Mouse (Mus musculus): ENCODE data around the gene S1pr4. TPM values are rescaled to one million over a fixed set of nuclear protein-coding genes. Genes with fewer than 3 reads are reported as not detected.
A peak's percentile ranks its signal among the peaks of the same experiment; 100 is the strongest.

S1pr4 gene
- polyA plus RNA-seq, 1 experiment from 2014 or later = 0.42 TPM

DNA sequence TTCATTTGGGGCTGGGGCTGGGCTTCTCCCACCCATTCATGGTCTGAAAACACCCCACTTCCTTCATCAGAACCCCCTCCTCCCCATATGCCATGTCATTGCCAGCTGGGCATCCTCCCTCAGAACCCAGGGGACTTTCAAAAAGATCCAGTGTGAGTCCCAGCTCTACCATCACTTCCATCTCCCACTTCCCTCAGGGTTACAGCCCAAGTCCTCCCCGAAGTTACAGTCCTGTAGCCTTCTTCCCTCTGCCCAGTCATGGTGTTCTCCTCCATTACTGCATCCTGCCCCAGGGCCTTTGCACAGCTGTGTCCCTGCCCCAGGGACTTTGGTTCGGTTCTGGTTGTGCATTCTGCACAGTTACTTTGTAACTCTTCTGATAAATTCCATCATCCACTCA, 45.8 kb downstream of the S1pr4 start:
- Histone ChIP-seq H3K27me3 (ENCODE audit: insufficient read depth, poor library complexity, severe bottlenecking) (peaks cover 89% of the 10 kb centered on the region), H3K4me3 (no peak overlapping the region), H3K27ac (no peak overlapping the region), H3K9me3 (no peaks in the 10 kb centered on the region), H3K4me1 (replicated peaks) (peaks cover 16% of the 10 kb centered on the region), H3K36me3 (no peaks in the 10 kb centered on the region)
- WGBS = 75% methylated on average over 2 of the region's 2 CpGs
- DNase-seq (ENCODE audit: low spot score) = no peak

DNA sequence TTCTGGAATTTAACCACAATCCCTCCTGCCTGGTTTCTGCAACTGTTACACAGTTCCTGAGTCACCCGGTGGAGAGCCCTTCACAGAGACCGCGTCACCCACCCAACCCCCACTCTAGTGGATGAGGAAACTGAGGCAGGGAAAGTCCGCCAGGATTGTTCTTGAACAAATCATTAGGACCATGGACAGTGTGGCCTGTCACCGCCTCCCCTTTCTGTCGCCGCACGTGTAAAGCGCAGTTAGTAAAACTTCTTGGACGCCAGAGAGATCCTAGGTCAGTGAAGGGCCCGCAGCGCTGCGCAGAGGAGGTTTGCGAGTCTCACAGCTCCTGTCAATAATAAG, 47.0 kb downstream of the S1pr4 start:
- H3K4me3 ChIP-seq = no peak overlapping the region
- no peaks in the 10 kb centered on the region for H3K9me3 ChIP-seq
- no peak overlapping the region for H3K27ac ChIP-seq
- peaks cover 16% of the 10 kb centered on the region for H3K4me1 ChIP-seq (replicated peaks)
- WGBS = 3% methylated on average over 14 of the region's 14 CpGs
- H3K27me3 ChIP-seq (ENCODE audit: insufficient read depth, poor library complexity, severe bottlenecking) = peaks cover 77% of the 10 kb centered on the region
- H3K36me3 ChIP-seq = no peaks in the 10 kb centered on the region
- no peak for DNase-seq (ENCODE audit: low spot score)

DNA sequence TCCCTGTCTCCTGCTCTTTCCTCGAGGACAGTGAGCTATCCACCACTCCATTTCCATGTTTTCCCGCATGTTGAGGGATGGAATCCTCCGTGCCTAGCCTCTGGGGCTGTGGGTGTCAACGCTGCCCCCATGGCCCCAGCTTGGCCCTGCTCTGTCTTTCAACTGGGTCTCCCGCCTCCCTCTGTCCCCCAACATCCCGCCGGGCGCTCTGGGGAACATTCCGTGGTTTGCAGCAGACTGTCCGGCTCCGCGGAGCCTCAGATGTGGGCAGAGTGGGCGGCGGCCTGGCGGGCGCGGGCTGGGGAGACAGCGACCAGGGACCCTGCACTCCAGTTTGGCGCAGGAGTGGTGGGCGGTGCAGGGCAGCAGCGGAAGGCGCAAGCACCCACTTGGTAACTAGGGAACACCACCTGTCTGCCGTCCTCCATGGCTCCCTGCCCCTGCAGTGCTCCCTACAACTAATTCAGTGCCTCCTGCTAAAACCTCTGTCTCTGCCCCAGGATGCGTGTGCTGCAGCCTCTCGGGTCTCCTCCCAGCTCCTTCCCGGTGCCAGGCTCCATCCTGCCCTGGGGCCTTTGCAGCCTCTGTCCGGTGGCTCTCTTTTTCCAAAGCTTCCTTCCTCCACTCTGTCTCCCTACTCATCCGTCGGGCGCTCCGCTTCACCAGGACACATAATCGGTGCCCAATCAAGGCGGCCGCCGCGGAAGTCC, 47.5 kb downstream of the S1pr4 start:
- H3K9me3 ChIP-seq = no peaks in the 10 kb centered on the region
- peaks cover 72% of the 10 kb centered on the region for H3K27me3 ChIP-seq (ENCODE audit: insufficient read depth, poor library complexity, severe bottlenecking)
- no peak for DNase-seq (ENCODE audit: low spot score)
- peaks cover 16% of the 10 kb centered on the region for H3K4me1 ChIP-seq (replicated peaks)
- no peaks in the 10 kb centered on the region for H3K36me3 ChIP-seq
- 12% methylated on average over 36 of the region's 36 CpGs for WGBS
- H3K27ac ChIP-seq = no peak overlapping the region
- H3K4me3 ChIP-seq = no peak overlapping the region

GRCm38 (mm10) chr10:81451365-81451745, 48.6 kb downstream of the S1pr4 start:
- Histone ChIP-seq H3K27me3 (ENCODE audit: insufficient read depth, poor library complexity, severe bottlenecking) (peaks cover 62% of the 10 kb centered on the region), H3K9me3 (no peaks in the 10 kb centered on the region)

GRCm38 (mm10) chr10:81450641-81451364, 49.1 kb downstream of the S1pr4 start:
- H3K27me3 ChIP-seq (ENCODE audit: insufficient read depth, poor library complexity, severe bottlenecking) = peaks cover 56% of the 10 kb centered on the region
- no peaks in the 10 kb centered on the region for H3K36me3 ChIP-seq
- H3K4me1 ChIP-seq (replicated peaks) = peaks cover 16% of the 10 kb centered on the region
- H3K27ac ChIP-seq = no peak overlapping the region
- no peak overlapping the region for H3K4me3 ChIP-seq
- DNase-seq (ENCODE audit: low spot score) = no peak
- H3K9me3 ChIP-seq = no peaks in the 10 kb centered on the region
- 63% methylated on average over 9 of the region's 9 CpGs for whole genome bisulfite sequencing

More at GRCm38 (mm10) chr10:81451365-81451745, 48.6 kb downstream of the S1pr4 start:
- DNase-seq (ENCODE audit: low spot score) = no peak
- no peak overlapping the region for H3K4me3 ChIP-seq
- H3K36me3 ChIP-seq = no peaks in the 10 kb centered on the region
- H3K4me1 ChIP-seq (replicated peaks) = peaks cover 16% of the 10 kb centered on the region
- H3K27ac ChIP-seq = no peak overlapping the region
- 69% methylated on average over 6 of the region's 6 CpGs for WGBS

GRCm38 (mm10) chr10:81450140-81450539, 49.8 kb downstream of the S1pr4 start:
- DNase-seq (ENCODE audit: low spot score) = peak; percentile 85
- Histone ChIP-seq H3K4me1 (replicated peaks) (peaks cover 10% of the 10 kb centered on the region), H3K36me3 (no peaks in the 10 kb centered on the region), H3K27me3 (ENCODE audit: insufficient read depth, poor library complexity, severe bottlenecking) (peaks cover 49% of the 10 kb centered on the region), H3K4me3 (no peak overlapping the region), H3K9me3 (no peaks in the 10 kb centered on the region), H3K27ac (no peak overlapping the region)
- 3% methylated on average over 7 of the region's 7 CpGs for WGBS

Other genes with a start within 250 kb of the S1pr4 start
- gene Matk, start 247.2 kb downstream of the S1pr4 start, polyA plus RNA-seq (2016; fragmentation: Nextera tagmentation; extraction: Ambion mirVana) = 3.9 and 4.9 TPM in 2 replicates
- gene Mrpl54, start 233.2 kb downstream of the S1pr4 start, polyA plus RNA-seq (2016; fragmentation: Nextera tagmentation; extraction: Ambion mirVana) = 238 and 239 TPM in 2 replicates
- gene Apba3, start 233.2 kb downstream of the S1pr4 start, polyA plus RNA-seq (2016; fragmentation: Nextera tagmentation; extraction: Ambion mirVana) = 46.2 and 54.6 TPM in 2 replicates
- gene Tjp3, start 208.6 kb downstream of the S1pr4 start, polyA plus RNA-seq (2016; fragmentation: Nextera tagmentation; extraction: Ambion mirVana) = 7.0 and 9.0 TPM in 2 replicates
- gene Pip5k1c, start 207.2 kb downstream of the S1pr4 start, polyA plus RNA-seq (2016; fragmentation: Nextera tagmentation; extraction: Ambion mirVana) = 62.1 and 78.5 TPM in 2 replicates
- gene Cactin, start 179.0 kb downstream of the S1pr4 start, polyA plus RNA-seq (2016; fragmentation: Nextera tagmentation; extraction: Ambion mirVana) = 53.2 and 58.8 TPM in 2 replicates
- gene Tbxa2r, start 171.4 kb downstream of the S1pr4 start, polyA plus RNA-seq (2016; fragmentation: Nextera tagmentation; extraction: Ambion mirVana) = 3.3 and 3.6 TPM in 2 replicates
- not detected in 2 replicates for gene Gipc3, start 156.9 kb downstream of the S1pr4 start, polyA plus RNA-seq (2016; fragmentation: Nextera tagmentation; extraction: Ambion mirVana)
- gene Hmg20b, start 149.7 kb downstream of the S1pr4 start, polyA plus RNA-seq (2016; fragmentation: Nextera tagmentation; extraction: Ambion mirVana) = 111 and 128 TPM in 2 replicates
- gene Mfsd12, start 142.6 kb downstream of the S1pr4 start, polyA plus RNA-seq (2016; fragmentation: Nextera tagmentation; extraction: Ambion mirVana) = 9.2 and 12.9 TPM in 2 replicates
- 0.61 and 0.62 TPM in 2 replicates for gene 4930404N11Rik, start 134.3 kb downstream of the S1pr4 start, polyA plus RNA-seq (2016; fragmentation: Nextera tagmentation; extraction: Ambion mirVana)
- 138 and 143 TPM in 2 replicates for gene Fzr1, start 121.6 kb downstream of the S1pr4 start, polyA plus RNA-seq (2016; fragmentation: Nextera tagmentation; extraction: Ambion mirVana)
- gene Dohh, start 115.7 kb downstream of the S1pr4 start, polyA plus RNA-seq (2016; fragmentation: Nextera tagmentation; extraction: Ambion mirVana) = 95.8 and 98.2 TPM in 2 replicates
- 4.0 and 4.8 TPM in 2 replicates for gene Gm48551, start 115.7 kb downstream of the S1pr4 start, polyA plus RNA-seq (2016; fragmentation: Nextera tagmentation; extraction: Ambion mirVana)
- 1.0 and 2.5 TPM in 2 replicates for gene Gm48552, start 111.1 kb downstream of the S1pr4 start, polyA plus RNA-seq (2016; fragmentation: Nextera tagmentation; extraction: Ambion mirVana)
- gene Smim24, start 107.1 kb downstream of the S1pr4 start, polyA plus RNA-seq (2016; fragmentation: Nextera tagmentation; extraction: Ambion mirVana) = 2.7 and 3.0 TPM in 2 replicates
- gene Nfic, start 44.5 kb downstream of the S1pr4 start, polyA plus RNA-seq (2016; fragmentation: Nextera tagmentation; extraction: Ambion mirVana) = 10.5 and 16.0 TPM in 2 replicates
- 3.1 and 12.9 TPM in 2 replicates for gene Celf5, start 17.4 kb downstream of the S1pr4 start, polyA plus RNA-seq (2016; fragmentation: Nextera tagmentation; extraction: Ambion mirVana)
- gene Ncln, start 3.7 kb downstream of the S1pr4 start, polyA plus RNA-seq (2016; fragmentation: Nextera tagmentation; extraction: Ambion mirVana) = 87.4 and 92.6 TPM in 2 replicates
- gene Gna15, start 24.1 kb upstream of the S1pr4 start, polyA plus RNA-seq (2016; fragmentation: Nextera tagmentation; extraction: Ambion mirVana) = 0.63 and 1.6 TPM in 2 replicates
- 71.2 and 76.9 TPM in 2 replicates for gene Gna11, start 45.1 kb upstream of the S1pr4 start, polyA plus RNA-seq (2016; fragmentation: Nextera tagmentation; extraction: Ambion mirVana)
- gene Aes, start 59.4 kb upstream of the S1pr4 start, polyA plus RNA-seq (2016; fragmentation: Nextera tagmentation; extraction: Ambion mirVana) = 297 and 430 TPM in 2 replicates
- gene Tle2, start 74.4 kb upstream of the S1pr4 start, polyA plus RNA-seq (2016; fragmentation: Nextera tagmentation; extraction: Ambion mirVana) = 8.6 and 15.7 TPM in 2 replicates
- gene Tle6, start 100.9 kb upstream of the S1pr4 start, polyA plus RNA-seq (2016; fragmentation: Nextera tagmentation; extraction: Ambion mirVana) = 6.9 and 7.1 TPM in 2 replicates
- 1.3 and 2.1 TPM in 2 replicates for gene BC025920, start 106.1 kb upstream of the S1pr4 start, polyA plus RNA-seq (2016; fragmentation: Nextera tagmentation; extraction: Ambion mirVana)
- 52.5 and 57.3 TPM in 2 replicates for gene Sirt6, start 127.7 kb upstream of the S1pr4 start, polyA plus RNA-seq (2016; fragmentation: Nextera tagmentation; extraction: Ambion mirVana)
- 6.8 and 7.5 TPM in 2 replicates for gene Ankrd24, start 128.4 kb upstream of the S1pr4 start, polyA plus RNA-seq (2016; fragmentation: Nextera tagmentation; extraction: Ambion mirVana)
- gene Gm10778, start 148.9 kb upstream of the S1pr4 start, polyA plus RNA-seq (2016; fragmentation: Nextera tagmentation; extraction: Ambion mirVana) = 3.6 and 5.7 TPM in 2 replicates
- gene Zfp433, start 204.7 kb upstream of the S1pr4 start, polyA plus RNA-seq (2016; fragmentation: Nextera tagmentation; extraction: Ambion mirVana) = 18.0 and 19.8 TPM in 2 replicates